17 mouse cellular contexts compared by ENCODE assay signal in genomic region chr10:39417611-39418010, GRCm38 (mm10). TPM values are rescaled to one million over a fixed set of nuclear protein-coding genes. Genes with fewer than 3 reads are reported as not detected.
DNase-seq lines count a peak whose midpoint lies in the region; ATAC-seq and TF ChIP-seq lines count a peak whose summit lies in the region.
"Had no signal": no experiment of that assay in that cellular context is flagged by ENCODE, and none has a peak within 500 bp of the region (broad histone marks: within the 10 kb centered on the region; RNA-seq: fewer than 3 reads in every experiment).

No protein-coding gene starts in this region.

- DNase-seq in intestine, embryonic 14.5 days (ENCODE audit: low spot score) = no peak
- DNase-seq in lung, postnatal 25 days (ENCODE audit: low spot score) = peak; percentile 24
- DNase-seq in lung, postnatal 10 days = no peak
- no peak for DNase-seq in embryo, embryonic 10 days (ENCODE audit: low spot score)
- DNase-seq in layer of hippocampus, adult 18-20 months (ENCODE audit: low spot score in 2 of 2) = no peak
- DNase-seq: adrenal gland, postnatal 14 days; cerebellum, adult 11 months; gastrocnemius, postnatal 36 days; kidney, adult 18-20 months; right cerebral cortex, adult 18-20 months had no signal

- H3K9me3 ChIP-seq in intestine, embryonic 14.5 days (ENCODE audit: control insufficient read depth, low read length) = no peaks in the 10 kb centered on the region
- H3K9me3 ChIP-seq in intestine, postnatal 0 days (ENCODE audit: control insufficient read depth) = no peaks in the 10 kb centered on the region
- no peaks in the 10 kb centered on the region for H3K9me3 ChIP-seq in stomach, embryonic 15.5 days
- H3K9me3 ChIP-seq: forebrain, embryonic 15.5 days; midbrain, embryonic 12.5 days; neural tube, embryonic 12.5 days had no signal

- no peak for ATAC-seq in intestine, embryonic 14.5 days (replicated peaks; ENCODE audit: low FRiP score, low TSS enrichment, low read depth)
- ATAC-seq in intestine, postnatal 0 days = no peak
- ATAC-seq in stomach, embryonic 15.5 days (ENCODE audit: insufficient read depth, low FRiP score, low read depth) = no peak; the same call in 1 of the 2 replicates
- ATAC-seq: forebrain, embryonic 15.5 days had no signal

- H3K36me3 ChIP-seq in intestine, embryonic 14.5 days (ENCODE audit: control insufficient read depth, insufficient read depth, low read length) = no peaks in the 10 kb centered on the region
- no peaks in the 10 kb centered on the region for H3K36me3 ChIP-seq in intestine, postnatal 0 days (ENCODE audit: control insufficient read depth, insufficient read depth)
- no peaks in the 10 kb centered on the region for H3K36me3 ChIP-seq in stomach, embryonic 15.5 days
- H3K36me3 ChIP-seq: forebrain, embryonic 15.5 days; midbrain, embryonic 12.5 days; neural tube, embryonic 12.5 days had no signal

- peaks cover 31% of the 10 kb centered on the region for H3K4me1 ChIP-seq in intestine, embryonic 14.5 days (replicated peaks; ENCODE audit: control insufficient read depth, insufficient read depth, low read length)
- no peaks in the 10 kb centered on the region for H3K4me1 ChIP-seq in intestine, postnatal 0 days (replicated peaks; ENCODE audit: control insufficient read depth, insufficient read depth, low read length)
- peaks cover 26% of the 10 kb centered on the region for H3K4me1 ChIP-seq in embryonic fibroblast, embryonic 13.5 days (ENCODE audit: control insufficient read depth, insufficient read depth, low read length)
- peaks cover 6% of the 10 kb centered on the region; the same call in 1 of the 2 replicates for H3K4me1 ChIP-seq in stomach, embryonic 15.5 days

- peak overlapping the region; percentile 62; the same call in 1 of the 2 replicates for H3K27ac ChIP-seq in intestine, embryonic 14.5 days (ENCODE audit: low read depth)
- H3K27ac ChIP-seq in intestine, postnatal 0 days (ENCODE audit: low read depth, low read length) = no peak overlapping the region
- peak overlapping the region; percentile 7 for H3K27ac ChIP-seq in embryonic fibroblast, embryonic 13.5 days (ENCODE audit: insufficient read depth, low read length)
- H3K27ac ChIP-seq in stomach, embryonic 15.5 days = peak overlapping the region; percentile 58; the same call in 1 of the 2 replicates
- H3K27ac ChIP-seq: forebrain, embryonic 15.5 days; liver, embryonic 14.5 days; midbrain, embryonic 12.5 days; neural tube, embryonic 12.5 days had no signal

- no peak overlapping the region for H3K4me2 ChIP-seq in intestine, embryonic 14.5 days (ENCODE audit: low read length)
- H3K4me2 ChIP-seq in intestine, postnatal 0 days (replicated peaks; ENCODE audit: low read depth) = no peak overlapping the region
- no peak overlapping the region for H3K4me2 ChIP-seq in stomach, embryonic 15.5 days
- H3K4me2 ChIP-seq: forebrain, embryonic 15.5 days; midbrain, embryonic 12.5 days; neural tube, embryonic 12.5 days had no signal

- 65% methylated on average over 5 of the region's 5 CpGs for WGBS in intestine, embryonic 14.5 days
- WGBS in intestine, postnatal 0 days = 46% methylated on average over 5 of the region's 5 CpGs
- WGBS in stomach, embryonic 15.5 days = 49% methylated on average over 5 of the region's 5 CpGs

- TF ChIP-seq CTCF in intestine, postnatal 0 days (IDR thresholded peaks at IDR 0.05; ENCODE audit: low read depth) = no peak
- no peak for TF ChIP-seq CTCF in embryonic fibroblast, embryonic 13.5 days (IDR thresholded peaks at IDR 0.05; ENCODE audit: borderline replicate concordance, insufficient read depth, low read length)

- TF ChIP-seq POLR2A in embryonic fibroblast, embryonic 13.5 days (IDR thresholded peaks at IDR 0.05; ENCODE audit: low read depth, low read length) = no peak

- no peaks in the 10 kb centered on the region for H3K27me3 ChIP-seq in intestine, embryonic 14.5 days (replicated peaks; ENCODE audit: control insufficient read depth, insufficient read depth, low read length)
- no peaks in the 10 kb centered on the region for H3K27me3 ChIP-seq in intestine, postnatal 0 days (replicated peaks; ENCODE audit: control insufficient read depth, insufficient read depth, low read length)
- H3K27me3 ChIP-seq in stomach, embryonic 15.5 days (replicated peaks) = no peaks in the 10 kb centered on the region
- H3K27me3 ChIP-seq: forebrain, embryonic 15.5 days; midbrain, embryonic 12.5 days; neural tube, embryonic 12.5 days had no signal

- H3K9ac ChIP-seq in intestine, embryonic 14.5 days (ENCODE audit: low read length) = no peak overlapping the region
- H3K9ac ChIP-seq in intestine, postnatal 0 days (ENCODE audit: low read depth, low read length) = no peak overlapping the region
- no peak overlapping the region for H3K9ac ChIP-seq in stomach, embryonic 15.5 days
- H3K9ac ChIP-seq: forebrain, embryonic 15.5 days; liver, embryonic 14.5 days; midbrain, embryonic 12.5 days; neural tube, embryonic 12.5 days had no signal

- no peak overlapping the region for H3K4me3 ChIP-seq in intestine, embryonic 14.5 days (ENCODE audit: low read depth, low read length)
- H3K4me3 ChIP-seq in intestine, postnatal 0 days (ENCODE audit: low read depth, low read length) = no peak overlapping the region
- H3K4me3 ChIP-seq in embryonic fibroblast, embryonic 13.5 days (ENCODE audit: insufficient read depth, low read length) = no peak overlapping the region
- no peak overlapping the region for H3K4me3 ChIP-seq in stomach, embryonic 15.5 days (replicated peaks)
- H3K4me3 ChIP-seq: forebrain, embryonic 15.5 days; midbrain, embryonic 12.5 days; neural tube, embryonic 12.5 days had no signal

RNA-seq across cellular contexts. Expression of gene Fyn, which starts 49.0 kb away (rescaled TPM):
- polyA plus RNA-seq in intestine, embryonic 14.5 days (2014; fragmentation: Nextera tagmentation; extraction: Ambion mirVana) = 35.7 and 36.0 TPM in 2 replicates
- polyA plus RNA-seq in intestine, postnatal 0 days (2015; fragmentation: Nextera tagmentation; extraction: Ambion mirVana) = 13.3 and 13.5 TPM in 2 replicates
- 56.4 and 64.6 TPM in 2 replicates for polyA plus RNA-seq in embryonic fibroblast, embryonic 13.5 days (2011; ENCODE audit: insufficient read length, low read depth, missing spikeins)
- polyA plus RNA-seq in stomach, embryonic 15.5 days (2015; fragmentation: Nextera tagmentation; extraction: Ambion mirVana) = 22.1 and 27.7 TPM in 2 replicates
- 100 to 1,000 TPM; 115 to 118 TPM for total RNA-seq in layer of hippocampus, adult 18-20 months (2021)
